ENCODE assay signal across 10 mouse cellular contexts in genomic region chr4:133058513-133059480, GRCm38 (mm10). TPM values are rescaled to one million over a fixed set of nuclear protein-coding genes. Genes with fewer than 3 reads are reported as not detected.
DNase-seq lines count a peak whose midpoint lies in the region; ATAC-seq and TF ChIP-seq lines count a peak whose summit lies in the region.
"Had no signal": no experiment of that assay in that cellular context is flagged by ENCODE, and none has a peak within 500 bp of the region (broad histone marks: within the 10 kb centered on the region; RNA-seq: fewer than 3 reads in every experiment).

No protein-coding gene starts in this region.

- H3K9me3 ChIP-seq in hindbrain, embryonic 11.5 days (ENCODE audit: control insufficient read depth, low read length), result no peaks in the 10 kb centered on the region
- no peaks in the 10 kb centered on the region for H3K9me3 ChIP-seq in hindbrain, embryonic 13.5 days
- H3K9me3 ChIP-seq in E14TG2a.4 (ENCODE audit: low read length), result no peaks in the 10 kb centered on the region
- H3K9me3 ChIP-seq in embryonic facial prominence, embryonic 10.5 days, result no peaks in the 10 kb centered on the region
- H3K9me3 ChIP-seq in liver, embryonic 13.5 days (replicated peaks), result no peaks in the 10 kb centered on the region

- H3K27me3 ChIP-seq in hindbrain, embryonic 11.5 days (ENCODE audit: control insufficient read depth, insufficient read depth, low read length), result no peaks in the 10 kb centered on the region
- no peaks in the 10 kb centered on the region for H3K27me3 ChIP-seq in hindbrain, embryonic 13.5 days
- H3K27me3 ChIP-seq in E14TG2a.4 (ENCODE audit: insufficient read depth, low read length), result no peaks in the 10 kb centered on the region
- no peaks in the 10 kb centered on the region for H3K27me3 ChIP-seq in embryonic facial prominence, embryonic 10.5 days (replicated peaks; ENCODE audit: low read depth, poor library complexity, severe bottlenecking)
- H3K27me3 ChIP-seq in liver, embryonic 13.5 days, result no peaks in the 10 kb centered on the region
- H3K27me3 ChIP-seq: Patski had no signal

- DNase-seq in hindbrain, embryonic 11.5 days (ENCODE audit: low spot score), result no peak
- DNase-seq in embryonic facial prominence, embryonic 10.5 days (ENCODE audit: low spot score), result no peak
- no peak for DNase-seq in liver, embryonic 13.5 days
- no peak for DNase-seq in retina, embryonic 14.5 days (ENCODE audit: low spot score)
- DNase-seq in left cerebral cortex, postnatal 25 days (ENCODE audit: low spot score in 2 of 2), result no peak
- DNase-seq in kidney, adult 8-10 months, result no peak
- DNase-seq: cerebellum, postnatal 36 days had no signal

- H3K27ac ChIP-seq in hindbrain, embryonic 11.5 days (ENCODE audit: low read depth, low read length), result no peak overlapping the region
- H3K27ac ChIP-seq in hindbrain, embryonic 13.5 days, result no peak overlapping the region
- peak overlapping the region; percentile 20 for H3K27ac ChIP-seq in embryonic facial prominence, embryonic 10.5 days (replicated peaks)
- H3K27ac ChIP-seq in liver, embryonic 13.5 days, result peak overlapping the region; percentile 95

- H3K9ac ChIP-seq in hindbrain, embryonic 11.5 days (ENCODE audit: low read depth, low read length), result 0 out of 2 replicates have a peak overlapping the region, but pooled peaks have one; percentile 15
- H3K9ac ChIP-seq in hindbrain, embryonic 13.5 days, result no peak overlapping the region
- H3K9ac ChIP-seq in liver, embryonic 13.5 days, result peak overlapping the region; percentile 67

- peaks cover 22% of the 10 kb centered on the region for H3K36me3 ChIP-seq in hindbrain, embryonic 11.5 days (ENCODE audit: control insufficient read depth, insufficient read depth, low read length)
- H3K36me3 ChIP-seq in hindbrain, embryonic 13.5 days, result peaks cover 55% of the 10 kb centered on the region
- H3K36me3 ChIP-seq in E14TG2a.4 (ENCODE audit: insufficient read depth, low read length), result peaks cover 83% of the 10 kb centered on the region
- peaks cover 86% of the 10 kb centered on the region for H3K36me3 ChIP-seq in embryonic facial prominence, embryonic 10.5 days (replicated peaks)
- H3K36me3 ChIP-seq in liver, embryonic 13.5 days, result peaks cover 33% of the 10 kb centered on the region

- ATAC-seq in hindbrain, embryonic 11.5 days (ENCODE audit: low FRiP score), result no peak
- no peak for ATAC-seq in hindbrain, embryonic 13.5 days (ENCODE audit: low FRiP score)
- ATAC-seq in liver, embryonic 13.5 days (ENCODE audit: low read depth), result peak; percentile 27; the same call in 1 of the 2 replicates

- 75% methylated on average over 11 of the region's 11 CpGs for WGBS in hindbrain, embryonic 11.5 days
- WGBS in hindbrain, embryonic 13.5 days, result 76% methylated on average over 11 of the region's 11 CpGs
- WGBS in embryonic facial prominence, embryonic 10.5 days, result 70% methylated on average over 11 of the region's 11 CpGs
- 28% methylated on average over 11 of the region's 11 CpGs for WGBS in liver, embryonic 13.5 days (ENCODE audit: insufficient replicate concordance)

- intact Hi-C loops in left cerebral cortex, postnatal 25 days (cut with DNase I), result loop anchor here (5.0 kb wide), 1 partner anchor 239 kb away; no protein-coding TSS in a partner anchor

- no peak for TF ChIP-seq CTCF in E14TG2a.4 (conservative IDR thresholded peaks at IDR 0.05; ENCODE audit: low read length)

- no peak overlapping the region for H3K4me2 ChIP-seq in hindbrain, embryonic 11.5 days (replicated peaks; ENCODE audit: low read depth, low read length)
- no peak overlapping the region for H3K4me2 ChIP-seq in hindbrain, embryonic 13.5 days
- peak overlapping the region; percentile 76 for H3K4me2 ChIP-seq in liver, embryonic 13.5 days

- H3K4me3 ChIP-seq in hindbrain, embryonic 11.5 days (ENCODE audit: low read depth, low read length), result no peak overlapping the region
- H3K4me3 ChIP-seq in hindbrain, embryonic 13.5 days, result no peak overlapping the region
- peak overlapping the region; percentile 23; the same call in 1 of the 2 replicates for H3K4me3 ChIP-seq in E14TG2a.4 (replicated peaks; ENCODE audit: low read length)
- H3K4me3 ChIP-seq in embryonic facial prominence, embryonic 10.5 days, result 0 out of 2 replicates have a peak overlapping the region, but pooled peaks have one; percentile 22
- peak overlapping the region; percentile 45; the same call in 1 of the 2 replicates for H3K4me3 ChIP-seq in liver, embryonic 13.5 days (replicated peaks)

- H3K4me1 ChIP-seq in hindbrain, embryonic 11.5 days (replicated peaks; ENCODE audit: control insufficient read depth, insufficient read depth, low read length), result peaks cover 11% of the 10 kb centered on the region
- peaks cover 47% of the 10 kb centered on the region for H3K4me1 ChIP-seq in hindbrain, embryonic 13.5 days (replicated peaks)
- peaks cover 92% of the 10 kb centered on the region for H3K4me1 ChIP-seq in E14TG2a.4 (replicated peaks; ENCODE audit: low read depth, low read length)
- H3K4me1 ChIP-seq in embryonic facial prominence, embryonic 10.5 days, result peaks cover 69% of the 10 kb centered on the region
- peaks cover 71% of the 10 kb centered on the region for H3K4me1 ChIP-seq in liver, embryonic 13.5 days (replicated peaks)

RNA-seq across cellular contexts. Expression of gene Ahdc1, which starts 47.7 kb away (rescaled TPM):
- polyA plus RNA-seq in hindbrain, embryonic 11.5 days (2014; fragmentation: Nextera tagmentation; extraction: Ambion mirVana), result 6.8 and 9.0 TPM in 2 replicates
- 11.0 and 12.5 TPM in 2 replicates for polyA plus RNA-seq in hindbrain, embryonic 13.5 days (2015; fragmentation: Nextera tagmentation; extraction: Ambion mirVana)
- 11.5 and 11.6 TPM in 2 replicates for polyA plus RNA-seq in embryonic facial prominence, embryonic 10.5 days (2016; fragmentation: Nextera tagmentation; extraction: Ambion mirVana)
- polyA plus RNA-seq in liver, embryonic 13.5 days (2015; fragmentation: Nextera tagmentation; extraction: Ambion mirVana), result 1.3 and 1.4 TPM in 2 replicates
- total RNA-seq in left cerebral cortex, postnatal 25 days (2021), result 10 to 100 TPM; 88.2 to 97.6 TPM

Comparison
In these comparisons a context has a peak if more than half of its experiments do, and no peak if none do; other contexts are left out.
1. H3K27ac ChIP-seq: peak in embryonic facial prominence, embryonic 10.5 days (single experiment) and liver, embryonic 13.5 days (single experiment); none in hindbrain, embryonic 11.5 days (single experiment) and hindbrain, embryonic 13.5 days (single experiment).
2. H3K4me3 ChIP-seq: peak in E14TG2a.4 (single experiment), embryonic facial prominence, embryonic 10.5 days (single experiment) and liver, embryonic 13.5 days (single experiment); none in hindbrain, embryonic 11.5 days (single experiment) and hindbrain, embryonic 13.5 days (single experiment).